Mouse (Mus musculus) R1 (cell line): ENCODE results near the gene Large2.
A peak's percentile ranks its signal among the peaks of the same experiment; 100 is the strongest.

Experiments used
- DNase-seq: peaks from one replicate; pipeline ENCODE4 v3.0.0-alpha.2; 2018; ENCODE audit warnings: low read depth, low spot score

The Large2 gene

GRCm38 (mm10) chr2:92390206-92390930 is 15.7 kb upstream of the Large2 start:
- DNase-seq: no peak

GRCm38 (mm10) chr2:92389645-92390044 is 15.0 kb upstream of the Large2 start:
- DNase-seq: no peak

GRCm38 (mm10) chr2:92388891-92389641 is 14.4 kb upstream of the Large2 start:
- DNase-seq: peak; percentile 99

GRCm38 (mm10) chr2:92388081-92388517 is 13.4 kb upstream of the Large2 start:
- no peak for DNase-seq

- no peak for DNase-seq
Measured at GRCm38 (mm10) chr2:92387646-92388045, 13.0 kb upstream of the Large2 start.

- no peak for DNase-seq
Measured at GRCm38 (mm10) chr2:92386821-92387570, 12.3 kb upstream of the Large2 start.

- no peak for DNase-seq
Measured at GRCm38 (mm10) chr2:92385113-92386051, 10.7 kb upstream of the Large2 start.

GRCm38 (mm10) chr2:92384101-92384500 is 9.4 kb upstream of the Large2 start:
- DNase-seq: no peak

GRCm38 (mm10) chr2:92382759-92383158 is 8.1 kb upstream of the Large2 start:
- DNase-seq: no peak

GRCm38 (mm10) chr2:92381901-92382588 is 7.4 kb upstream of the Large2 start, which contains the start of gene 1700029I15Rik:
1700029I15Rik (plus strand) TSS chr2:92382538.
- DNase-seq: no peak

- no peak for DNase-seq
Measured at GRCm38 (mm10) chr2:92381161-92381560, 6.5 kb upstream of the Large2 start.

GRCm38 (mm10) chr2:92380495-92381050 is 5.9 kb upstream of the Large2 start:
- DNase-seq: no peak

- DNase-seq: no peak
Measured at GRCm38 (mm10) chr2:92379783-92380494, 5.3 kb upstream of the Large2 start.

GRCm38 (mm10) chr2:92377320-92377719 is 2.7 kb upstream of the Large2 start:
- no peak for DNase-seq

GRCm38 (mm10) chr2:92376300-92376699 is 1.6 kb upstream of the Large2 start:
- DNase-seq: no peak

- DNase-seq: no peak
Measured at GRCm38 (mm10) chr2:92375788-92376187, 1.1 kb upstream of the Large2 start.

- DNase-seq: peak; percentile 99
Measured at GRCm38 (mm10) chr2:92375099-92375623, 492 bp upstream of the Large2 start.

- no peak for DNase-seq
Measured at GRCm38 (mm10) chr2:92373437-92373813, 1.2 kb downstream of the Large2 start.

GRCm38 (mm10) chr2:92372767-92373436 is 1.8 kb downstream of the Large2 start:
- peak; percentile 54 for DNase-seq
